Mouse (Mus musculus) C2C12 (cell line): Measurements from ENCODE around the gene Lpin3.

Experiments
- CEBPB ChIP-seq: IDR thresholded peaks from one replicate; pipeline ENCODE4 v1.6.1; 2011; ENCODE audit warnings: low read depth, mild to moderate bottlenecking, control low read depth, moderate library complexity
- CTCF ChIP-seq: IDR thresholded peaks from one replicate; pipeline ENCODE4 v1.5.1; 2011; ENCODE audit not compliant: control insufficient read depth, insufficient read depth, insufficient read length
- MAX ChIP-seq: IDR thresholded peaks from one replicate; pipeline ENCODE4 v1.6.1; 2011; ENCODE audit warnings: mild to moderate bottlenecking, control low read depth
- USF1 ChIP-seq: IDR thresholded peaks from one replicate; pipeline ENCODE4 v1.6.1; 2011; ENCODE audit warnings: low read depth, mild to moderate bottlenecking, control low read depth, moderate library complexity

DNA sequence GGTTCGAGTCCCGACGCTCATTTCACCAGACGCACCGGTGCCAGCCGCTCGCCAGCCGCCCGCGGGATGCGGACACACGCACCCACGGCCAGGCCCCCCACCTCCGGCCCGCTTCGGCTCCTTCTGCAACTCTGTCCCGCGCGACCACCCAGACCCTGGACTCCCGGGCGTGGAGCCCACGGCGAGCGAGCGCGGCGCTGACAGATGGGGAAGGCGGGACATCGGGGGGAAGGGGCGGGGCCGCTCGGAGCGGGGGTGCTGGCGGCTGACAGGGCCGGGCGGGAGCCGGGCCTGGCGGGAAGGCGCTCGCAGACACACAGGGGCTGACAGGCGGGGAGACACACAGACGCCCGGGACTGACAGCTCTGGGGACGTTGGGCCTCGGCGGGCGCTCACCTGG, 8.1 kb upstream of the Lpin3 start:
- TF ChIP-seq CTCF (no peak), MAX (no peak), CEBPB (no peak), USF1 (no peak)
